Mouse (Mus musculus) ES-CJ7 (cell line): ENCODE data around the gene Defb48.

Source experiments
- DNase-seq: peaks from one replicate; pipeline ENCODE4 v3.0.0; 2011; ENCODE audit warnings: low read depth, low spot score

The Defb48 gene

GRCm38 (mm10) chr14:62935361-62935760 lies 48.9 kb downstream of the Defb48 start:
- DNase-seq, result no peak

- DNase-seq, result no peak
Measured at GRCm38 (mm10) chr14:62928101-62928541, 56.2 kb downstream of the Defb48 start.
